Mouse (Mus musculus) liver, adult 2 months (tissue): Measurements from ENCODE around the gene Clhc1.

Experiments used
- CTCF ChIP-seq: fragments of 200-500 bp; IDR thresholded peaks from 2 replicates; pipeline ENCODE4 v1.5.1; 2011; ENCODE audit warnings: low read depth, low read length, control low read depth
- POLR2A ChIP-seq: fragments of 200-500 bp; IDR thresholded peaks from 2 replicates; pipeline ENCODE4 v1.6.1; 2011; ENCODE audit warnings: low read length, control low read depth; ENCODE audit not compliant: insufficient read depth; ENCODE audit errors: extremely low read depth

DNA sequence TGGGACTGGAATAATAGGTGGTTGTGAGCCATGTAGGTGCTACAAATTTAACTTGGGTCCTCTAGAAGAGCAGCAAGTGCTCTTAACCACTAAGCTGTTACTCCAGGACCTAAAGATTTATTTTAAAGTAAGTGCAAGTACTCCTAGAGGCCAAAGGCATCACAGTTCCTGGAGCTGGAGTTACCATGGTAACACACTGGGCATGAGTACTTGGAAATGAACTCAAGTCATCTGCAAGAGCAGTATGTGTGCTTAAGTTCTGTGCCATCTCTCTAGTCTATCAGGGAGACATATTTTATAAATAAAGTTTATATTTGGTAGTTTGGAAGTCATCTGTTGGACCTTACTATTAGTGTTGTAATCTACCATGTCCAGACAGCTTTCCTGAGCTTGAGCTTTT, 47.5 kb downstream of the Clhc1 start:
- TF ChIP-seq CTCF, result no peak
- TF ChIP-seq POLR2A, result no peak
